ENCODE assay signal across 8 mouse cellular contexts in the genomic region with DNA sequence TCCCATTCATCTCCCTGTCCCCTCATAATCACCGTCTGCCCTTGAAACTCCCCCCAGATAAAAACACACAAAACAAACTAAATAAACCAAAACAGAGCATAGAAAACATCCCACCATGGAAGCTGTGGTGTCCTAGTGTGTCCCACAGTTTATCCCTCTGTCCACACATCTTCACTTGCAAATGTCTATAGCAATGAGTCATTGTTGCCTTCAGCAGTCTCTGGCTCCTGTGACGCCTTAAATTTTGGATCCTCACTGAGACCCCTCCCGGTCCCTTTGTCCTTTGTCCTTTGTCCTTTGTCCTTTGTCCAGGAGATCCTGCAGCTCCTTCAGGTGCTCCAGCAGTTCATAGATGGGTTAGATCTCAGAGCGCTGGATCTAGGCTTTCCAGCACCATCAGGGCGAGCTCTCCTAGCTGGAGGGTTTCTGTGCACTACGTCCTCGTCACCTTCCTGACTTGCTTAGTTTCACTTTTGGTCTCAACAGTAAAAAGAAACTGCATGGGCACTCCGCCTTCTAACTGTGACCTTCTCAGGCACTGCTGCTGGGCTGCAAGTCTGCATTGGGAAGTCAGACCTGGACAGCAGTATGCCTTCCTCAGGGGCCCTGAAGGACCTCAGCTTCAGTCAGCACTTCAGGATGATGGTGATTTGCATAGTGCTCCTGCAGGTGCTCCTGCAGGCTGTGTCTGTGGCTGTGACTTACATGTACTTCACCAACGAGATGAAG. TPM values are rescaled to one million over a fixed set of nuclear protein-coding genes. Genes with fewer than 3 reads are reported as not detected.
DNase-seq lines count a peak whose midpoint lies in the region; ATAC-seq lines count a peak whose summit lies in the region.

A gene (plus strand): TSS at position 470 of the 729 bp plus-strand sequence.

- H3K9ac ChIP-seq in intestine, embryonic 14.5 days (ENCODE audit: low read length) = no peak within 1 kb of the TSS
- peak within 1 kb of the TSS; percentile 27; the same call in 1 of the 2 replicates for H3K9ac ChIP-seq in lung, embryonic 15.5 days
- H3K9ac ChIP-seq in hindbrain, embryonic 13.5 days = no peak within 1 kb of the TSS

- peaks cover 3% of the 10 kb centered on the region; the same call in 1 of the 2 replicates for H3K4me1 ChIP-seq in brown adipose tissue, adult 24 weeks (ENCODE audit: control insufficient read depth, insufficient read depth, insufficient read length, low read length)
- 0 out of 2 replicates have a peak, but pooled peaks cover 4% of the 10 kb centered on the region for H3K4me1 ChIP-seq in intestine, embryonic 14.5 days (replicated peaks; ENCODE audit: control insufficient read depth, insufficient read depth, low read length)
- peaks cover 6% of the 10 kb centered on the region; the same call in 1 of the 2 replicates for H3K4me1 ChIP-seq in lung, embryonic 15.5 days
- no peaks in the 10 kb centered on the region for H3K4me1 ChIP-seq in hindbrain, embryonic 13.5 days (replicated peaks)

- no peaks in the 10 kb centered on the region for H3K9me3 ChIP-seq in intestine, embryonic 14.5 days (ENCODE audit: control insufficient read depth, low read length)
- no peaks in the 10 kb centered on the region for H3K9me3 ChIP-seq in lung, embryonic 15.5 days
- H3K9me3 ChIP-seq in hindbrain, embryonic 13.5 days = no peaks in the 10 kb centered on the region

- peak within 1 kb of the TSS; percentile 71 for H3K4me3 ChIP-seq in brown adipose tissue, adult 24 weeks (ENCODE audit: insufficient read depth, low read depth, low read length)
- no peak within 1 kb of the TSS for H3K4me3 ChIP-seq in intestine, embryonic 14.5 days (ENCODE audit: low read depth, low read length)
- peak within 1 kb of the TSS; percentile 40 for H3K4me3 ChIP-seq in lung, embryonic 15.5 days
- H3K4me3 ChIP-seq in hindbrain, embryonic 13.5 days = no peak within 1 kb of the TSS

- ATAC-seq in intestine, embryonic 14.5 days (replicated peaks; ENCODE audit: low FRiP score, low TSS enrichment, low read depth) = 0 out of 2 replicates have a peak, but pooled peaks have one; percentile 36
- ATAC-seq in lung, embryonic 15.5 days (ENCODE audit: borderline replicate concordance, extremely low read depth, low FRiP score, low TSS enrichment) = peak; percentile 65
- no peak for ATAC-seq in hindbrain, embryonic 13.5 days (ENCODE audit: low FRiP score)
- no peak for ATAC-seq in cerebellum, adult (ENCODE audit: insufficient number of reproducible peaks, low FRiP score, low TSS enrichment)

- H3K27ac ChIP-seq in brown adipose tissue, adult 24 weeks (replicated peaks; ENCODE audit: low read depth, low read length) = peak within 1 kb of the TSS; percentile 90
- H3K27ac ChIP-seq in intestine, embryonic 14.5 days (ENCODE audit: low read depth) = no peak within 1 kb of the TSS
- H3K27ac ChIP-seq in lung, embryonic 15.5 days = peak within 1 kb of the TSS; percentile 65
- H3K27ac ChIP-seq in hindbrain, embryonic 13.5 days = no peak within 1 kb of the TSS

- H3K36me3 ChIP-seq in intestine, embryonic 14.5 days (ENCODE audit: control insufficient read depth, insufficient read depth, low read length) = no peaks in the 10 kb centered on the region
- no peaks in the 10 kb centered on the region for H3K36me3 ChIP-seq in lung, embryonic 15.5 days
- no peaks in the 10 kb centered on the region for H3K36me3 ChIP-seq in hindbrain, embryonic 13.5 days

- DNase-seq in MEL-GATA-1-ER (ENCODE audit: extremely low read depth, low read depth) = peak; percentile 7
- no peak for DNase-seq in intestine, embryonic 14.5 days (ENCODE audit: low spot score)
- DNase-seq in spleen, postnatal 4 days (ENCODE audit: low spot score in 2 of 2) = peak; percentile 16 to 63
- DNase-seq in layer of hippocampus, postnatal 36 days = no peak

- peak within 1 kb of the TSS; percentile 30 for H3K4me2 ChIP-seq in intestine, embryonic 14.5 days (ENCODE audit: low read length)
- peak within 1 kb of the TSS; percentile 56 for H3K4me2 ChIP-seq in lung, embryonic 15.5 days
- no peak within 1 kb of the TSS for H3K4me2 ChIP-seq in hindbrain, embryonic 13.5 days

- no peaks in the 10 kb centered on the region for H3K27me3 ChIP-seq in intestine, embryonic 14.5 days (replicated peaks; ENCODE audit: control insufficient read depth, insufficient read depth, low read length)
- H3K27me3 ChIP-seq in lung, embryonic 15.5 days = no peaks in the 10 kb centered on the region
- no peaks in the 10 kb centered on the region for H3K27me3 ChIP-seq in hindbrain, embryonic 13.5 days

- 68% methylated on average over 9 of the region's 9 CpGs for WGBS in intestine, embryonic 14.5 days
- 49% methylated on average over 9 of the region's 9 CpGs for WGBS in lung, embryonic 15.5 days
- WGBS in hindbrain, embryonic 13.5 days = 74% methylated on average over 9 of the region's 9 CpGs

RNA-seq across cellular contexts. Expression of the gene that starts here (rescaled TPM):
- 4.5 and 6.3 TPM in 2 replicates for polyA plus RNA-seq in brown adipose tissue, adult 24 weeks (2012; ENCODE audit: insufficient read depth, insufficient read length, missing spikeins)
- 0.36 and 0.41 TPM in 2 replicates for polyA plus RNA-seq in intestine, embryonic 14.5 days (2014; fragmentation: Nextera tagmentation; extraction: Ambion mirVana)
- 2.5 and 3.0 TPM in 2 replicates for polyA plus RNA-seq in lung, embryonic 15.5 days (2015; fragmentation: Nextera tagmentation; extraction: Ambion mirVana)
- 1 to 10 TPM; 1.0 to 1.4 TPM for total RNA-seq in layer of hippocampus, postnatal 36 days (2021)
- polyA plus RNA-seq in hindbrain, embryonic 13.5 days (2015; fragmentation: Nextera tagmentation; extraction: Ambion mirVana) = 0.06 and 0.23 TPM in 2 replicates

Comparison
In these comparisons a context has a peak if more than half of its experiments do, and no peak if none do; other contexts are left out.
1. Peak in ATAC-seq and H3K4me2 ChIP-seq in intestine, embryonic 14.5 days; RNA of the gene not detected or under 1 TPM.
2. DNase-seq: peak in MEL-GATA-1-ER (single experiment) and spleen, postnatal 4 days (2 of 2); none in intestine, embryonic 14.5 days (single experiment) and layer of hippocampus, postnatal 36 days (0 of 2).
3. H3K27ac ChIP-seq: peak in brown adipose tissue, adult 24 weeks (single experiment) and lung, embryonic 15.5 days (single experiment); none in intestine, embryonic 14.5 days (single experiment) and hindbrain, embryonic 13.5 days (single experiment).
4. H3K4me3 ChIP-seq: peak in brown adipose tissue, adult 24 weeks (single experiment) and lung, embryonic 15.5 days (single experiment); none in intestine, embryonic 14.5 days (single experiment) and hindbrain, embryonic 13.5 days (single experiment).